Mouse (Mus musculus): Measurements from ENCODE around the gene Rfx8. TPM values are rescaled to one million over a fixed set of nuclear protein-coding genes. Genes with fewer than 3 reads are reported as not detected.
"Not testable (repeated sequence)": the region's sequence is repeated elsewhere in the genome, so short reads cannot be mapped to it uniquely, and the experiment has no call there.

Gene Rfx8
- total and polyA plus RNA-seq, 3 experiments = not detected

- Histone ChIP-seq H3K36me3 (replicated peaks in 1 of 2; ENCODE audit: control insufficient read depth in 1 of 2, insufficient read depth in 1 of 2, low read length in 1 of 2) (no peaks in the 10 kb centered on the region), H3K27ac (ENCODE audit: insufficient read depth, low read depth) (no peak overlapping the region), H3K27me3 (replicated peaks) (no peaks in the 10 kb centered on the region), H3K9me3 (replicated peaks; ENCODE audit: low read length) (no peaks in the 10 kb centered on the region), H3K79me2 (replicated peaks; ENCODE audit: control insufficient read depth, extremely low read depth, insufficient read depth, poor library complexity, severe bottlenecking) (no peaks in the 10 kb centered on the region), H3K9ac (ENCODE audit: insufficient read depth, low read depth) (no peak overlapping the region), H3K4me3 (replicated peaks in 1 of 3; ENCODE audit: low read depth in 2 of 3, low read length in 2 of 3, poor library complexity in 1 of 3) (no peak overlapping the region), H3K4me1 (ENCODE audit: control insufficient read depth in 1 of 2, insufficient read depth in 2 of 2) (no peaks in the 10 kb centered on the region), H3K4me2 (ENCODE audit: insufficient read depth, low read depth, poor library complexity, severe bottlenecking) (no peak overlapping the region)
- no peak for TF ChIP-seq POLR2A (IDR thresholded peaks at IDR 0.05; ENCODE audit: low read depth, low read length)
- no peak for TF ChIP-seq BHLHE40 (IDR thresholded peaks at IDR 0.05; ENCODE audit: low read depth, low read length)
- no peak for TF ChIP-seq GABPA (IDR thresholded peaks at IDR 0.05; ENCODE audit: insufficient replicate concordance, low read depth, low read length)
- TF ChIP-seq RAD21 (IDR thresholded peaks at IDR 0.05; ENCODE audit: low read depth, low read length) = no peak
- no peak for TF ChIP-seq MAFK (IDR thresholded peaks at IDR 0.05; ENCODE audit: insufficient replicate concordance, low read length)
- TF ChIP-seq NRF1 (IDR thresholded peaks at IDR 0.05; ENCODE audit: low read depth, low read length) = no peak
- TF ChIP-seq SMC3 (IDR thresholded peaks at IDR 0.05; ENCODE audit: low read depth, low read length) = no peak
- no peak for DNase-seq (ENCODE audit: extremely low read depth)
- dilution Hi-C loops (cut with MboI; ENCODE audit: extremely low pct_ligation_motif_present, extremely low pct_unique_long_range_greater_than_20kb, low sequenced_read_pairs) = no loop called here
- in situ Hi-C loops (cut with MboI; ENCODE audit: low pct_ligation_motif_present, low pct_unique_long_range_greater_than_20kb, low sequenced_read_pairs) = no loop called here
Observed at GRCm38 (mm10) chr1:39663050-39663449, 57.7 kb downstream of the Rfx8 start.

GRCm38 (mm10) chr1:39656976-39657529 lies 63.7 kb downstream of the Rfx8 start:
- no peak for DNase-seq (ENCODE audit: extremely low read depth)

GRCm38 (mm10) chr1:39654901-39655300 lies 65.9 kb downstream of the Rfx8 start:
- peaks cover 12% of the 10 kb centered on the region for H3K9me3 ChIP-seq (replicated peaks; ENCODE audit: low read length)
- dilution Hi-C loops (cut with MboI; ENCODE audit: extremely low pct_ligation_motif_present, extremely low pct_unique_long_range_greater_than_20kb, low sequenced_read_pairs); H3K27ac ChIP-seq (ENCODE audit: insufficient read depth, low read depth); H3K9ac ChIP-seq (ENCODE audit: insufficient read depth, low read depth); in situ Hi-C loops (cut with MboI; ENCODE audit: low pct_ligation_motif_present, low pct_unique_long_range_greater_than_20kb, low sequenced_read_pairs); H3K4me2 ChIP-seq (ENCODE audit: insufficient read depth, low read depth, poor library complexity, severe bottlenecking); H3K4me3 ChIP-seq (replicated peaks in 1 of 3; ENCODE audit: low read depth in 2 of 3, low read length in 2 of 3, poor library complexity in 1 of 3); H3K79me2 ChIP-seq (replicated peaks; ENCODE audit: control insufficient read depth, extremely low read depth, insufficient read depth, poor library complexity, severe bottlenecking); H3K36me3 ChIP-seq (replicated peaks in 1 of 2; ENCODE audit: control insufficient read depth in 1 of 2, insufficient read depth in 1 of 2, low read length in 1 of 2); DNase-seq (ENCODE audit: extremely low read depth); H3K27me3 ChIP-seq (replicated peaks): not testable (repeated sequence)
- H3K4me1 ChIP-seq (ENCODE audit: control insufficient read depth in 1 of 2, insufficient read depth in 2 of 2) = peaks cover 2 to 14% of the 10 kb centered on the region in 2 experiments; a peak in 2 of 4 replicates

More at GRCm38 (mm10) chr1:39656976-39657529, 63.7 kb downstream of the Rfx8 start:
- dilution Hi-C loops (cut with MboI; ENCODE audit: extremely low pct_ligation_motif_present, extremely low pct_unique_long_range_greater_than_20kb, low sequenced_read_pairs) (no loop called here), in situ Hi-C loops (cut with MboI; ENCODE audit: low pct_ligation_motif_present, low pct_unique_long_range_greater_than_20kb, low sequenced_read_pairs) (no loop called here)
- no peak overlapping the region for H3K9ac ChIP-seq (ENCODE audit: insufficient read depth, low read depth)
- no peaks in the 10 kb centered on the region for H3K27me3 ChIP-seq (replicated peaks)
- no peak for TF ChIP-seq IRF4 (IDR thresholded peaks at IDR 0.05; ENCODE audit: low read depth, low read length)
- no peak for TF ChIP-seq NRF1 (IDR thresholded peaks at IDR 0.05; ENCODE audit: low read depth, low read length)
- TF ChIP-seq CHD2 (IDR thresholded peaks at IDR 0.05; ENCODE audit: low read length) = no peak
- no peak for TF ChIP-seq POLR2AphosphoS2 (IDR thresholded peaks at IDR 0.05; ENCODE audit: low read depth, low read length)
- no peak for TF ChIP-seq SIN3A (IDR thresholded peaks at IDR 0.05; ENCODE audit: low read length)
- no peak for TF ChIP-seq RCOR1 (conservative IDR thresholded peaks at IDR 0.05; ENCODE audit: low read depth, low read length)
- no peak for TF ChIP-seq MYC (IDR thresholded peaks at IDR 0.05; ENCODE audit: low read depth, low read length)
- TF ChIP-seq NELFE (IDR thresholded peaks at IDR 0.05; ENCODE audit: low read depth, low read length) = no peak
- TF ChIP-seq KAT2A (IDR thresholded peaks at IDR 0.05; ENCODE audit: insufficient replicate concordance, low read length) = no peak
- TF ChIP-seq ELF1 (IDR thresholded peaks at IDR 0.05; ENCODE audit: low read depth, low read length) = no peak
- no peak for TF ChIP-seq ZKSCAN1 (IDR thresholded peaks at IDR 0.05; ENCODE audit: borderline replicate concordance, low read depth, low read length)
- no peak for TF ChIP-seq ZMIZ1 (IDR thresholded peaks at IDR 0.05; ENCODE audit: low read depth, low read length)
- no peak for TF ChIP-seq RAD21 (IDR thresholded peaks at IDR 0.05; ENCODE audit: low read depth, low read length)
- TF ChIP-seq CHD1 (IDR thresholded peaks at IDR 0.05; ENCODE audit: low read depth, low read length) = no peak
- TF ChIP-seq POLR2A (IDR thresholded peaks at IDR 0.05; ENCODE audit: low read depth, low read length) = no peak
- no peak for TF ChIP-seq JUN (IDR thresholded peaks at IDR 0.05; ENCODE audit: insufficient read depth, low read depth, low read length)
- no peak for TF ChIP-seq EP300 (IDR thresholded peaks at IDR 0.05; ENCODE audit: low read length)
- no peak overlapping the region for H3K27ac ChIP-seq (ENCODE audit: insufficient read depth, low read depth)
- no peaks in the 10 kb centered on the region for H3K9me3 ChIP-seq (replicated peaks; ENCODE audit: low read length)
- H3K4me3 ChIP-seq (replicated peaks in 1 of 3; ENCODE audit: low read depth in 2 of 3, low read length in 2 of 3, poor library complexity in 1 of 3) = no peak overlapping the region
- no peaks in the 10 kb centered on the region for H3K79me2 ChIP-seq (replicated peaks; ENCODE audit: control insufficient read depth, extremely low read depth, insufficient read depth, poor library complexity, severe bottlenecking)
- H3K36me3 ChIP-seq (replicated peaks in 1 of 2; ENCODE audit: control insufficient read depth in 1 of 2, insufficient read depth in 1 of 2, low read length in 1 of 2) = no peaks in the 10 kb centered on the region
- no peak overlapping the region for H3K4me2 ChIP-seq (ENCODE audit: insufficient read depth, low read depth, poor library complexity, severe bottlenecking)
- H3K4me1 ChIP-seq (ENCODE audit: control insufficient read depth in 1 of 2, insufficient read depth in 2 of 2) = peaks cover under 1 to 12% of the 10 kb centered on the region in 2 experiments; a peak in 2 of 4 replicates
